Mouse (Mus musculus) heart, embryonic 12.5 days (tissue): ENCODE data around the gene Adam23. TPM values are rescaled to one million over a fixed set of nuclear protein-coding genes. Genes with fewer than 3 reads are reported as not detected.
A peak's percentile ranks its signal among the peaks of the same experiment; 100 is the strongest.

Source experiments
- ATAC-seq: fragments of 200-750 bp; cut with Nextera tagmentation; 2 replicates; pipeline ENCODE4 v1.8.0; 2017; ENCODE audit warnings: moderate TSS enrichment, moderate library complexity; ENCODE audit not compliant: insufficient number of reproducible peaks, low FRiP score
- H3K27ac ChIP-seq: fragments of 300-500 bp; sonication (generic); 2 replicates; pipeline ENCODE4 v1.5.1; 2016; ENCODE audit warnings: mild to moderate bottlenecking, moderate library complexity; ENCODE audit not compliant: poor library complexity, severe bottlenecking
- H3K27me3 ChIP-seq: fragments of 300-500 bp; sonication (generic); replicated peaks from 2 replicates; pipeline ENCODE4 v1.6.1; 2016; ENCODE audit warnings: mild to moderate bottlenecking, moderate library complexity
- H3K36me3 ChIP-seq: fragments of 300-500 bp; sonication (generic); 2 replicates; pipeline ENCODE4 v1.6.1; 2016; ENCODE audit warnings: mild to moderate bottlenecking, moderate library complexity
- H3K4me1 ChIP-seq: fragments of 300-500 bp; sonication (generic); replicated peaks from 2 replicates; pipeline ENCODE4 v1.6.1; 2016; ENCODE audit warnings: mild to moderate bottlenecking
- H3K4me2 ChIP-seq: fragments of 300-500 bp; sonication (generic); 2 replicates; pipeline ENCODE4 v1.6.1; 2016; ENCODE audit warnings: mild to moderate bottlenecking, moderate library complexity
- H3K4me3 ChIP-seq: fragments of 300-500 bp; sonication (generic); 2 replicates; pipeline ENCODE4 v1.5.1; 2016; ENCODE audit warnings: mild to moderate bottlenecking
- H3K9ac ChIP-seq: fragments of 300-500 bp; sonication (generic); 2 replicates; pipeline ENCODE4 v1.6.1; 2016; ENCODE audit warnings: mild to moderate bottlenecking, moderate library complexity
- H3K9me3 ChIP-seq: fragments of 300-500 bp; sonication (generic); replicated peaks from 2 replicates; pipeline ENCODE4 v1.6.1; 2016; ENCODE audit warnings: mild to moderate bottlenecking, moderate library complexity
- WGBS: fragments of 180-500 bp; shearing (Covaris S2); methylation state at CpG from one replicate; pipeline ENCODE4 v1.1.7; 2016; 5-methylcytosine and 5-hydroxymethylcytosine counted together
- polyA plus RNA-seq: library from polyadenylated mRNA; unstranded; fragments of >200 nt; fragmentation: Nextera tagmentation; extraction: Ambion mirVana; gene quantifications from 2 replicates; pipeline ENCODE4 v1.2.1, GENCODE M21; 2016

Gene Adam23
- polyA plus RNA-seq, 1 experiment from 2014 or later, result 2.1 TPM

DNA sequence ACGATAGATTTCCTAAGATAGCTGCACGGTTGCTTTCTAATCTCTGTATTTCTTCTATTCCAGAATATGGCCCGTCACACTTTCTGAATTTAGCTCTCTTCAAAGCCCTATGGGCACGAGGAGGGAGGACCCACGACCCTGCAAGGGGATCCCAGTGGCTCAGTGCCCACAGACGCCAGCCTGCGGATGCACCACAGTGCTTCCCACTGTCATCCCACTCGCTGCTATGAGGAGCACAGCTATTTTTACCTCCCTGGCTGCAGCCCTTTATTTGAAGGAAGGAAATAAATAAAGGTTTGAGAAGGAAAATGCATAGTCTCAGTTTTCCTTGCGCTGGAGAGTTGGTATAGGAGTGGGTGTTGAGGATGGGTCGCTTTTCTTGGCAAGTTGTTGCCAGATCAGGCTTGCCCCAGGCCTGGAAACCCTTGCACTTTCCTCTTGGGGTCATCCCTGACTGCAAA lies 512 bp upstream of the Adam23 start:
- peaks cover 54% of the 10 kb centered on the region for H3K27me3 ChIP-seq
- no peak overlapping the region for H3K27ac ChIP-seq
- no peaks in the 10 kb centered on the region for H3K9me3 ChIP-seq
- H3K36me3 ChIP-seq, result no peaks in the 10 kb centered on the region
- H3K4me3 ChIP-seq, result peak overlapping the region; percentile 77
- peak overlapping the region; percentile 69; the same call in 1 of the 2 replicates for H3K9ac ChIP-seq
- H3K4me1 ChIP-seq, result peaks cover 11% of the 10 kb centered on the region
- WGBS, result 54% methylated on average over 10 of the region's 10 CpGs
- ATAC-seq, result no peak
- peak overlapping the region; percentile 98 for H3K4me2 ChIP-seq

DNA sequence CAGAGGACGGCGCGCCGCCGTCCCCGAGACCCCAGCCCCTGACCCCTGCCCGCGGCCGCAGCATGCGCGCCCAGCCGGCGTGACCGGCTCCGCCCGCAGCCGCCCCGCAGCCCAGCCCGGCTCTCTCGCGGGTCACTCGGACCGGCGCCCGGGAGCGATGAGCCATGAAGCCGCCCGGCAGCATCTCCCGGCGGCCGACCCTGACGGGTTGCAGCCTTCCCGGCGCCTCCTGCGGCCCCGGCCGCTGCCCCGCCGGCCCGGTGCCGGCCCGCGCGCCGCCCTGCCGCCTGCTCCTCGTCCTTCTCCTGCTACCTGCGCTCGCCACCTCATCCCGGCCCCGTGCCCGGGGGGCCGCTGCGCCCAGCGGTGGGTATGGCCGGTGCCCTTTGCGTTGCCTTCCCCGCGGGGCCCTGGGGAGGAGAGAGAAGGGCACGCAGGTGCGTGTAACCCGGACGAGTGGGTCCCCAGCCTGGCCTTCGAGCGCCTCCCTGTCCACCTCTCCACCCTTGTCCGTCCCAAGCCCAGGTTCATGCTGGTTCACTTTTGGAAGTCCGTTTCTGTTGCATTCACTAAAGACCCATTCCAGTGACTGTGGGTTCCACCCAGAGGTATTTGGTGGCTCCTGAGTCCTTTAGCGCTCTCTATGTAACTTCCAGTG lies 485 bp downstream of the Adam23 start:
- H3K4me1 ChIP-seq, result peaks cover 11% of the 10 kb centered on the region
- no peaks in the 10 kb centered on the region for H3K9me3 ChIP-seq
- peak; percentile 66 for ATAC-seq
- peak overlapping the region; percentile 69 for H3K9ac ChIP-seq
- H3K4me3 ChIP-seq, result peak overlapping the region; percentile 77
- H3K4me2 ChIP-seq, result peak overlapping the region; percentile 98
- WGBS, result under 1% methylated on average over 56 of the region's 68 CpGs
- H3K27me3 ChIP-seq, result peaks cover 54% of the 10 kb centered on the region
- no peaks in the 10 kb centered on the region for H3K36me3 ChIP-seq
- no peak overlapping the region for H3K27ac ChIP-seq

- 60% methylated on average over 2 of the region's 2 CpGs for WGBS
- Histone ChIP-seq H3K4me3 (peak overlapping the region; percentile 77; the same call in 1 of the 2 replicates), H3K4me1 (peaks cover 11% of the 10 kb centered on the region), H3K9ac (no peak overlapping the region), H3K9me3 (no peaks in the 10 kb centered on the region), H3K36me3 (no peaks in the 10 kb centered on the region), H3K27ac (no peak overlapping the region), H3K4me2 (peak overlapping the region; percentile 98), H3K27me3 (peaks cover 54% of the 10 kb centered on the region)
- no peak for ATAC-seq
Measured at GRCm38 (mm10) chr1:63446721-63447120, 1.0 kb downstream of the Adam23 start.

DNA sequence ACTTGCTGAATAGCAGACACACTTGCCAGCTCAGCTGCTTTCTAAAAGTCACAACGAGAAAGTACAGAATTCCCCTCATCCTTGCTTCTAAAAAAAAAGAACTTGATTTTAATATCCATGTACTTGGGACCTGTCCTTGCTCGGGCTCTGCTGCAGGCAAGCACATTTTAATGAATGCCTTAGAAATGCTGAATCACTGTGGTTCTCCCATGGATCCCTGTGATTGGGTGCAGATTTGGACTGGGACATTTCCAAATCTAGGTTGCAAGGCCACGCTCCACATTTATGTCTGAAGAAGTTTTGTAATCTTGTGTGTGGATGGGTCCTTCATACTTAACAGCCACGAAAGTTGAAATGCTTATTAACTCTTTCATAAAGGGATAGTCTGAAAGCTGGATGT lies 4.4 kb downstream of the Adam23 start:
- Histone ChIP-seq H3K4me3 (no peak overlapping the region), H3K27me3 (peaks cover 40% of the 10 kb centered on the region), H3K36me3 (no peaks in the 10 kb centered on the region), H3K4me2 (no peak overlapping the region), H3K9me3 (no peaks in the 10 kb centered on the region), H3K27ac (no peak overlapping the region), H3K4me1 (peaks cover 19% of the 10 kb centered on the region), H3K9ac (no peak overlapping the region)
- WGBS, result 78% methylated on average over 4 of the region's 4 CpGs
- ATAC-seq, result no peak

- Histone ChIP-seq H3K4me3 (no peak overlapping the region), H3K4me1 (peaks cover 11% of the 10 kb centered on the region), H3K9ac (no peak overlapping the region), H3K9me3 (no peaks in the 10 kb centered on the region), H3K4me2 (0 out of 2 replicates have a peak overlapping the region, but pooled peaks have one; percentile 15), H3K27ac (no peak overlapping the region), H3K27me3 (peaks cover 9% of the 10 kb centered on the region), H3K36me3 (no peaks in the 10 kb centered on the region)
- WGBS, result 15% methylated on average over 5 of the region's 5 CpGs
- no peak for ATAC-seq
Measured at GRCm38 (mm10) chr1:63453332-63453887, 7.7 kb downstream of the Adam23 start.

DNA sequence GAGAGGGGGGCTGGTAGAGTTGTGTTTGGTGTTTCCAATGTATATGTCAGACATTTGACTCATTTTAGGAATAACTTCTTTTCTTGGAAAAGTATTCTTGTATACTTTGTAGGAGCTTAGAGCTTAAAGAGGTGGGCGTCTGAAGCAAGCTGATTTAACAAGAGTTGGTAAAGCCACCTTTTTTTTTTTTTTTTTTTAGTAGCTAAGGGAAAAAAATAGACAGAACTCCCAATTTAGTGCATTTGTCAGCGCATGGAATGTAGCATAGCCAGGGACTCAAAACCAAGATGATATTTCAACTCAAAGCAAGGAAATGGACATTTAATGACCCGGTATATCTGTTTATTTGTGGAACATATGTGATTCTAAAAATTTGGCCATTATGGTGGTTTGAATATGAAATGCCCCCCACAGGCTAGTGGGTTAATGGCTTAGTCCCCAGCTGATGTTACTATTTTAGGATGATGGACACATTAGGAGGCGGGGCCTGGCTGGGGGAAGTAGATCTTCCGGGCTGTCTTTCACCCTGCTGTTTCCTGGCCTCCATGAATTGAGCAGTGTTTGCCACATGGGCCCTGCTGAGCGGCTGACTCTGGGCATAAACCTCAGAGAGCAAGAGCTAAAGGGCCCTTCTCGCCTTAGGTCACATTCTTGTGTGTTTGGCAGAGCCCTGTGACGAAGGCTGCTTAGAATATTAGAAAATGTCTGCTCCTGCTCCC lies 12.3 kb downstream of the Adam23 start:
- Histone ChIP-seq H3K27ac (no peak overlapping the region), H3K4me1 (peaks cover 11% of the 10 kb centered on the region), H3K27me3 (no peaks in the 10 kb centered on the region), H3K4me2 (no peak overlapping the region), H3K9me3 (no peaks in the 10 kb centered on the region), H3K4me3 (no peak overlapping the region), H3K9ac (no peak overlapping the region), H3K36me3 (no peaks in the 10 kb centered on the region)
- no peak for ATAC-seq
- WGBS, result 77% methylated on average over 8 of the region's 8 CpGs

DNA sequence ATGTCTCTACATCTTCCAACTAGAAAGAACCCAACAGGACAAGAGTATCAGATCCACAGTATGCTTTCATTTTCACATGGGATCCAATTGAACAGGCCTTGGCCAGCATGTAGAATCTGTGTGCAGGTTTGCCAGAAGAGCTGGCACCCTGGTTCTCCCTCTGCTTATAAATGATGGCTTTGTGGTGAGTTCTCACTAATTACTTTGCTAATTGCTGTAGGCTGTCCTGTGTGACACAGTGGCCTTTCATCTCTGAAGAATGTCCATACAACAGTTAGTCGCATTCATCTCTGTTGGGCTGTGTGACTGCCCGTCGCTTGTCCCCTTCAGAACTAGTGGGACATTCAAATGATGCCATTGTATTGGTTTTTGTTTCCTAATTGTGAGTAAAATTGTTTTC lies 13.5 kb downstream of the Adam23 start:
- Histone ChIP-seq H3K4me1 (peaks cover 4% of the 10 kb centered on the region), H3K4me2 (no peak overlapping the region), H3K9me3 (no peaks in the 10 kb centered on the region), H3K27me3 (no peaks in the 10 kb centered on the region), H3K4me3 (no peak overlapping the region), H3K27ac (no peak overlapping the region), H3K36me3 (no peaks in the 10 kb centered on the region), H3K9ac (no peak overlapping the region)
- ATAC-seq, result no peak
- 92% methylated on average over 3 of the region's 3 CpGs for WGBS

GRCm38 (mm10) chr1:63459926-63460325 lies 14.2 kb downstream of the Adam23 start:
- H3K9ac ChIP-seq, result no peak overlapping the region
- 77% methylated on average over 6 of the region's 6 CpGs for WGBS
- H3K27me3 ChIP-seq, result no peaks in the 10 kb centered on the region
- H3K36me3 ChIP-seq, result no peaks in the 10 kb centered on the region
- H3K4me2 ChIP-seq, result no peak overlapping the region
- peaks cover 4% of the 10 kb centered on the region for H3K4me1 ChIP-seq
- H3K9me3 ChIP-seq, result no peaks in the 10 kb centered on the region
- ATAC-seq, result no peak
- no peak overlapping the region for H3K27ac ChIP-seq
- no peak overlapping the region for H3K4me3 ChIP-seq

- H3K4me1 ChIP-seq, result no peaks in the 10 kb centered on the region
- H3K9me3 ChIP-seq, result no peaks in the 10 kb centered on the region
- ATAC-seq, result no peak
- 73% methylated on average over 1 of the region's 1 CpGs for WGBS
- H3K4me2 ChIP-seq, result no peak overlapping the region
- H3K9ac ChIP-seq, result no peak overlapping the region
- no peak overlapping the region for H3K4me3 ChIP-seq
- H3K27ac ChIP-seq, result no peak overlapping the region
- no peaks in the 10 kb centered on the region for H3K36me3 ChIP-seq
- 0 out of 2 replicates have a peak, but pooled peaks cover 2% of the 10 kb centered on the region for H3K27me3 ChIP-seq
Measured at GRCm38 (mm10) chr1:63464441-63464840, 18.8 kb downstream of the Adam23 start.

- ATAC-seq, result no peak
- no peaks in the 10 kb centered on the region for H3K9me3 ChIP-seq
- no peaks in the 10 kb centered on the region for H3K4me1 ChIP-seq
- H3K9ac ChIP-seq, result no peak overlapping the region
- H3K36me3 ChIP-seq, result no peaks in the 10 kb centered on the region
- H3K4me3 ChIP-seq, result no peak overlapping the region
- WGBS, result 78% methylated on average over 2 of the region's 2 CpGs
- H3K27ac ChIP-seq, result no peak overlapping the region
- H3K4me2 ChIP-seq, result no peak overlapping the region
- H3K27me3 ChIP-seq, result no peaks in the 10 kb centered on the region
Measured at GRCm38 (mm10) chr1:63473272-63473671, 27.6 kb downstream of the Adam23 start.

GRCm38 (mm10) chr1:63473696-63474095 lies 28.0 kb downstream of the Adam23 start:
- H3K27me3 ChIP-seq, result no peaks in the 10 kb centered on the region
- H3K27ac ChIP-seq, result no peak overlapping the region
- no peak for ATAC-seq
- H3K4me2 ChIP-seq, result no peak overlapping the region
- H3K9ac ChIP-seq, result no peak overlapping the region
- 69% methylated on average over 8 of the region's 8 CpGs for WGBS
- H3K4me3 ChIP-seq, result no peak overlapping the region
- no peaks in the 10 kb centered on the region for H3K36me3 ChIP-seq
- no peaks in the 10 kb centered on the region for H3K4me1 ChIP-seq
- H3K9me3 ChIP-seq, result no peaks in the 10 kb centered on the region
